Mouse (Mus musculus) bone marrow macrophage, adult 2 months (primary cell): ENCODE measurements around the gene Terb2.

ENCODE experiments used
- CTCF ChIP-seq: IDR thresholded peaks from 2 replicates; pipeline ENCODE4 v1.5.1; 2012; ENCODE audit warnings: low read depth, mild to moderate bottlenecking, low read length, moderate library complexity
- POLR2A ChIP-seq: IDR thresholded peaks from 2 replicates; pipeline ENCODE4 v1.6.1; 2012; ENCODE audit warnings: mild to moderate bottlenecking, low read depth, low read length, borderline replicate concordance

- no peak for TF ChIP-seq CTCF
- no peak for TF ChIP-seq POLR2A
These were observed 36.4 kb upstream of the Terb2 start for GRCm38 (mm10) chr2:122149716-122150115.
